Mouse (Mus musculus): Measurements from ENCODE around the gene Rdh1.

Rdh1 gene

GRCm38 (mm10) chr10:127759181-127760110 lies at the start of gene Rdh1, which contains the start of gene Rdh16f1:
TSS of gene Rdh1 (plus strand) at chr10:127759721.
TSS of gene Rdh16f1 (plus strand) at chr10:127759787.
- DNase-seq: no peak

- no peak for DNase-seq
Measured at GRCm38 (mm10) chr10:127710331-127710730, 49.2 kb upstream of the Rdh1 start.

GRCm38 (mm10) chr10:127712736-127713135 lies 46.8 kb upstream of the Rdh1 start:
- DNase-seq: no peak

- no peak for DNase-seq
Measured at GRCm38 (mm10) chr10:127721671-127722418, 37.7 kb upstream of the Rdh1 start.

GRCm38 (mm10) chr10:127724178-127724577 lies 35.3 kb upstream of the Rdh1 start, which contains the start of gene Tac2:
TSS of gene Tac2 (plus strand) at chr10:127724478.
- no peak for DNase-seq

GRCm38 (mm10) chr10:127725136-127725535 lies 34.4 kb upstream of the Rdh1 start:
- no peak for DNase-seq

- no peak for DNase-seq
Measured at GRCm38 (mm10) chr10:127728437-127728836, 31.1 kb upstream of the Rdh1 start.

GRCm38 (mm10) chr10:127730285-127730932 lies 29.1 kb upstream of the Rdh1 start:
- DNase-seq: no peak

- no peak for DNase-seq
Measured at GRCm38 (mm10) chr10:127730933-127731310, 28.6 kb upstream of the Rdh1 start.

- no peak for DNase-seq
Measured at GRCm38 (mm10) chr10:127731397-127731796, 28.1 kb upstream of the Rdh1 start.

GRCm38 (mm10) chr10:127734434-127734833 lies 25.1 kb upstream of the Rdh1 start:
- DNase-seq: no peak

- DNase-seq: no peak
Measured at GRCm38 (mm10) chr10:127736266-127736665, 23.3 kb upstream of the Rdh1 start.

- no peak for DNase-seq
Measured at GRCm38 (mm10) chr10:127736916-127737315, 22.6 kb upstream of the Rdh1 start.

GRCm38 (mm10) chr10:127737552-127737951 lies 22.0 kb upstream of the Rdh1 start:
- no peak for DNase-seq

- peak; percentile 66 to 67 for DNase-seq
Measured at GRCm38 (mm10) chr10:127738151-127738882, 21.2 kb upstream of the Rdh1 start.

- DNase-seq: peak; percentile 77 to 91
Measured at GRCm38 (mm10) chr10:127739083-127739660, 20.3 kb upstream of the Rdh1 start, which contains the start of gene Zbtb39. TSS of gene Zbtb39 (plus strand) at chr10:127739538.

GRCm38 (mm10) chr10:127739661-127740161 lies 19.8 kb upstream of the Rdh1 start:
- peak in 1 of 2 experiments; percentile 57 for DNase-seq

GRCm38 (mm10) chr10:127744661-127745060 lies 14.9 kb upstream of the Rdh1 start:
- DNase-seq: peak; percentile 64 to 85

- peak in 1 of 2 experiments; percentile 45 for DNase-seq
Measured at GRCm38 (mm10) chr10:127745886-127746285, 13.6 kb upstream of the Rdh1 start.

- peak; percentile 73 to 77 for DNase-seq
Measured at GRCm38 (mm10) chr10:127747254-127747653, 12.3 kb upstream of the Rdh1 start.

GRCm38 (mm10) chr10:127748847-127749612 lies 10.5 kb upstream of the Rdh1 start:
- DNase-seq: peak; percentile 75 to 89

Data from kidney, postnatal 36 days (tissue).